Mouse (Mus musculus) spleen, adult 2 months (tissue): ENCODE data around the gene Rtn3.

Experiments used
- CTCF ChIP-seq: fragments of 200-500 bp; IDR thresholded peaks from 2 replicates; pipeline ENCODE4 v1.5.1; 2011; ENCODE audit warnings: mild to moderate bottlenecking, inconsistent platforms; ENCODE audit not compliant: insufficient read depth, insufficient read length, insufficient replicate concordance; ENCODE audit errors: extremely low read depth
- POLR2A ChIP-seq: fragments of 200-500 bp; IDR thresholded peaks from 2 replicates; pipeline ENCODE4 v1.6.1; 2011; ENCODE audit warnings: low read depth, low read length, inconsistent platforms

DNA sequence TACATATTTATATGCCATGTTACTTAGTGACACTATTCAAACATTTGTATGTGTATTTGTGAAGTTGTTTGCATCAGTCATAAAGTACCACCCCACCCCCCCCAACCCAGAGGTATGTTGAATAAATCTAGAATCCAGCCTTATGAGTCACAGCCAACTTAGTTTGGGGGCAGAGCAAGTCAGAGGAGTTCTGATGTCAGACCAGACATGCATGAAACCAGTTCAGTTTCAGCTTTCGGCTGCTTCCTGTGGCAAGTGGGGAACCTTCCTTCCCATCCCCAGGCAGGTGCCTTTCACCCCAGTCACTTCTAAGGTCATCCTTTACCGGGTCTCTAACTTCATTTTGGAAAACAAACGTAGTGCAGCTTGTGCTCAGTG is 57.7 kb downstream of the Rtn3 start:
- TF ChIP-seq CTCF (no peak), POLR2A (no peak)
